Mouse (Mus musculus) heart, embryonic 10.5 days (tissue): ENCODE data around the gene Ctnna2. TPM values are rescaled to one million over a fixed set of nuclear protein-coding genes. Genes with fewer than 3 reads are reported as not detected.

Source experiments
- DNase-seq: peaks from one replicate; pipeline ENCODE4 v3.0.0-alpha.2; 2017; ENCODE audit warnings: low spot score
- H3K27ac ChIP-seq: fragments of 300-500 bp; sonication (generic); 2 replicates; pipeline ENCODE4 v1.5.1; 2016; ENCODE audit warnings: mild to moderate bottlenecking
- H3K27me3 ChIP-seq: fragments of 300-500 bp; sonication (generic); 2 replicates; pipeline ENCODE4 v1.6.1; 2016; ENCODE audit warnings: mild to moderate bottlenecking; ENCODE audit not compliant: poor library complexity, insufficient read depth, severe bottlenecking
- H3K36me3 ChIP-seq: fragments of 300-500 bp; sonication (generic); 2 replicates; pipeline ENCODE4 v1.6.1; 2016; ENCODE audit warnings: mild to moderate bottlenecking, moderate library complexity
- H3K4me1 ChIP-seq: fragments of 300-500 bp; sonication (generic); 2 replicates; pipeline ENCODE4 v1.6.1; 2016; ENCODE audit warnings: mild to moderate bottlenecking
- H3K4me3 ChIP-seq: fragments of 300-500 bp; sonication (generic); 2 replicates; pipeline ENCODE4 v1.5.1; 2016; ENCODE audit warnings: mild to moderate bottlenecking, moderate library complexity
- H3K9me3 ChIP-seq: fragments of 300-500 bp; sonication (generic); 2 replicates; pipeline ENCODE4 v1.6.1; 2016; ENCODE audit warnings: mild to moderate bottlenecking, moderate library complexity
- WGBS: fragments of 180-500 bp; shearing (Covaris S2); methylation state at CpG from one replicate; pipeline ENCODE4 v1.1.7; 2016; 5-methylcytosine and 5-hydroxymethylcytosine counted together
- polyA plus RNA-seq: library from polyadenylated mRNA; unstranded; fragments of >200 nt; fragmentation: Nextera tagmentation; extraction: Ambion mirVana; gene quantifications from 2 replicates; pipeline ENCODE4 v1.2.1, GENCODE M21; 2016

Ctnna2 gene
- polyA plus RNA-seq, 1 experiment from 2014 or later = 2.7 TPM

- Histone ChIP-seq H3K36me3 (no peaks in the 10 kb centered on the region), H3K27ac (no peak overlapping the region), H3K4me3 (no peak overlapping the region), H3K9me3 (no peaks in the 10 kb centered on the region), H3K27me3 (no peaks in the 10 kb centered on the region), H3K4me1 (no peaks in the 10 kb centered on the region)
- DNase-seq = no peak
- WGBS = 72% methylated on average over 1 of the region's 1 CpGs
Measured at GRCm38 (mm10) chr6:77209183-77209582, 770.3 kb downstream of the Ctnna2 start.

GRCm38 (mm10) chr6:77199375-77199774 lies 780.1 kb downstream of the Ctnna2 start:
- 81% methylated on average over 2 of the region's 2 CpGs for WGBS
- H3K36me3 ChIP-seq = no peaks in the 10 kb centered on the region
- H3K4me3 ChIP-seq = no peak overlapping the region
- H3K4me1 ChIP-seq = no peaks in the 10 kb centered on the region
- DNase-seq = no peak
- H3K27ac ChIP-seq = no peak overlapping the region
- no peaks in the 10 kb centered on the region for H3K27me3 ChIP-seq
- no peaks in the 10 kb centered on the region for H3K9me3 ChIP-seq

DNA sequence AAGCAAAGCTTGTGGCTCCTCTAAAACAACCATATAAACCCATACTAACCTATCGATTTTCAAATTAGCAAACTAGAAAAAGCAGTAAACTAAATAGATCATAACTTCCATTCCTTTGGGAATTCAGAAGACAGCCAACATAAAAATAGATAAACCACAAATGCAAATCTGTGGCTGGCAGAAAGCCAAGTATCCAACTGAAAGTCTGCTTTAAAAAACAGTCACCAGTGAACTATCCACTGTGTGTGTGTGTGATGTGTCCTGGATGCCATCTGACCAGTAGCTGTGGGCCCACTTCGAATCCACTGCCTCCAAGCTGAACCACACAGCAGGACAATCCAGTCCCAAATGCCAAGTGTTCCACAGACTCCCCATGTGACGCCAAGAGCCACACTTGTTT lies 782.8 kb downstream of the Ctnna2 start:
- H3K4me1 ChIP-seq = no peaks in the 10 kb centered on the region
- H3K27me3 ChIP-seq = no peaks in the 10 kb centered on the region
- 87% methylated on average over 3 of the region's 3 CpGs for WGBS
- H3K4me3 ChIP-seq = no peak overlapping the region
- H3K9me3 ChIP-seq = no peaks in the 10 kb centered on the region
- H3K27ac ChIP-seq = no peak overlapping the region
- no peak for DNase-seq
- H3K36me3 ChIP-seq = no peaks in the 10 kb centered on the region

DNA sequence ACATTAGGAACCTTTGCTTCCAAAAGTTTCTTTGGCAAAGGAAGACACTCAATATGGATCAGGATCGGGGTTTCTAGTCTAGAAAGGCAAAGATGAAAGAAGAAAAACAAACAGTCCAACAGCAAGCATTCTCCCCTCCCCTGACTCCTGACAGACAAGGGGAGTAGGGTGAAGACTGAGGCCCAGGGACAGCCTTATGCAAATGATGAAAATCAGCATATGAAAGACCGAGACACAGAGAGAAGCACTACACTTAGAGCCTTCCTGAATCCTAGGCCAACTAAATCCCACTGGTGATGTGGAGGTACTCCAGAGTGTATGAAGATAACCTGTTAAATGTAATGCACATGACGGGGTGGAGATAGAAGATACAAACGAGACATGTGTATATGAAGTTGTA lies 787.9 kb downstream of the Ctnna2 start:
- Histone ChIP-seq H3K27ac (no peak overlapping the region), H3K36me3 (no peaks in the 10 kb centered on the region), H3K4me3 (no peak overlapping the region), H3K4me1 (no peaks in the 10 kb centered on the region), H3K9me3 (no peaks in the 10 kb centered on the region), H3K27me3 (no peaks in the 10 kb centered on the region)
- WGBS = 60% methylated on average over 4 of the region's 4 CpGs
- DNase-seq = no peak

GRCm38 (mm10) chr6:77188628-77189027 lies 790.9 kb downstream of the Ctnna2 start:
- Histone ChIP-seq H3K9me3 (no peaks in the 10 kb centered on the region), H3K4me3 (no peak overlapping the region), H3K27ac (no peak overlapping the region), H3K36me3 (no peaks in the 10 kb centered on the region), H3K27me3 (no peaks in the 10 kb centered on the region), H3K4me1 (no peaks in the 10 kb centered on the region)
- DNase-seq = no peak
- WGBS = 88% methylated on average over 2 of the region's 2 CpGs

DNA sequence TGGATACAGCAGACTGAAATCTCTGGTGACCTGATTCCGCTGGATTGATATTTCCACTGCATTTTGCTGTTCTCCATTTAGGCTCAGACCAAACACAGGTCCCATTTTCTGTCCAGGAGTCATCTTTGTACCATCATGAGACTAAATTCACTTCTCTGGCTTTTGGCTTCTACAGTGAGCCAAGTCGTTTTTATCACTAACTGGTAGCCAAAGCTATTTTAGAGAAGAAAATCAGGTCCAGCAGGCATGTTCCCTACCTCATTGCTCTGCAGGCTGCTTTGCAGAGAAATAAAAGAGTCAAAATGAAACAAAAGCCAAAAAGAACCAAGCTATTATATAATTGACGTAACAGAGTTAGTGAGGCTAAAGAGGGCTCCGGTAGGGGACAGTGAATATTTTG lies 793.7 kb downstream of the Ctnna2 start:
- H3K36me3 ChIP-seq = no peaks in the 10 kb centered on the region
- DNase-seq = no peak
- no peaks in the 10 kb centered on the region for H3K9me3 ChIP-seq
- no peaks in the 10 kb centered on the region for H3K4me1 ChIP-seq
- no peak overlapping the region for H3K4me3 ChIP-seq
- no peaks in the 10 kb centered on the region for H3K27me3 ChIP-seq
- WGBS = 84% methylated on average over 4 of the region's 4 CpGs
- no peak overlapping the region for H3K27ac ChIP-seq

GRCm38 (mm10) chr6:77184896-77185295 lies 794.6 kb downstream of the Ctnna2 start:
- Histone ChIP-seq H3K4me3 (no peak overlapping the region), H3K9me3 (no peaks in the 10 kb centered on the region), H3K36me3 (no peaks in the 10 kb centered on the region), H3K27ac (no peak overlapping the region), H3K4me1 (no peaks in the 10 kb centered on the region), H3K27me3 (no peaks in the 10 kb centered on the region)
- 65% methylated on average over 2 of the region's 2 CpGs for WGBS
- no peak for DNase-seq

GRCm38 (mm10) chr6:77175764-77176163 lies 803.7 kb downstream of the Ctnna2 start:
- H3K27me3 ChIP-seq = no peaks in the 10 kb centered on the region
- no peak overlapping the region for H3K4me3 ChIP-seq
- 32% methylated on average over 4 of the region's 4 CpGs for WGBS
- no peaks in the 10 kb centered on the region for H3K36me3 ChIP-seq
- no peak overlapping the region for H3K27ac ChIP-seq
- H3K4me1 ChIP-seq = no peaks in the 10 kb centered on the region
- no peaks in the 10 kb centered on the region for H3K9me3 ChIP-seq
- no peak for DNase-seq

DNA sequence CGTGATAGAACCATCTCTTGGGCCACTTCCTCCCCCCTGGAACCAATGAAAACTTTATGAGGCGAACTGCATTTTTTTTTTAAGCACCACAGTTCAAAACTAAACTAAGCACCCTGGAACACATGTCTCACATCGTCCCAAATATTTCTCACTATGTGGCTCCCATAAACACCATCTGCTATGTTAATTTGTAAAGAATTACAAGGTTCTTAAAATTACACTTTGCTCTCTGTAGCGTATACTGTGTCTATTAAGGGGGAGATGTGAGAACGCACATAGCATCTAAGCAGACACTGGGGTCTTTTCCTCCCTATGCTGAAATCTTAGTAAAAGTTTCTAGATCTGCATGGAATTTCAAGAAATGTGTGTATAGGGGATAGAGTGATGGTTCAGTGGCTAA lies 822.5 kb downstream of the Ctnna2 start:
- Histone ChIP-seq H3K9me3 (no peaks in the 10 kb centered on the region), H3K36me3 (no peaks in the 10 kb centered on the region), H3K4me1 (no peaks in the 10 kb centered on the region), H3K27ac (no peak overlapping the region), H3K27me3 (no peaks in the 10 kb centered on the region), H3K4me3 (no peak overlapping the region)
- WGBS = 77% methylated on average over 5 of the region's 5 CpGs
- no peak for DNase-seq

- Histone ChIP-seq H3K4me1 (no peaks in the 10 kb centered on the region), H3K4me3 (no peak overlapping the region), H3K36me3 (no peaks in the 10 kb centered on the region), H3K9me3 (no peaks in the 10 kb centered on the region), H3K27me3 (no peaks in the 10 kb centered on the region), H3K27ac (no peak overlapping the region)
- DNase-seq = no peak
- WGBS = 82% methylated on average over 4 of the region's 4 CpGs
Measured at GRCm38 (mm10) chr6:77139306-77139920, 840.1 kb downstream of the Ctnna2 start.

DNA sequence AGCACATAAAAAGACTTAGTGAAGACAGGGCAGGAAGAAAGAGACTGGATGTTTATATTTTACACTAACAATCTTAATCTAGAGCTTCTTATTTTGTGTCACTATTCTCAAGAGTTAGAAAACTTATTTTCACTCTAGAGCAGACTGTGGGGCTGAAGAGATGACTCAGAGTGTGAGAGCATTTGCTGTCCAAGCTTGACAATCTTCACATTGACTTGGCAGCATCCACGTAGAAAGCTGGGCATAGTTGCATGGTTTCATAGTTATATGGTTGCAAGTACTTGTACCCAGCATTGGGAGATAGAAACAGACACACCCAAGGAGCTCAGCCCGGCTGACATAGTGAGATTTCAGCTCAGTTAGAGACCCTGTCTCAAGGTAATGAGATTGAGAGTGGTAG lies 858.6 kb downstream of the Ctnna2 start:
- Histone ChIP-seq H3K27me3 (no peaks in the 10 kb centered on the region), H3K36me3 (no peaks in the 10 kb centered on the region), H3K4me3 (no peak overlapping the region), H3K27ac (no peak overlapping the region), H3K9me3 (no peaks in the 10 kb centered on the region), H3K4me1 (no peaks in the 10 kb centered on the region)
- DNase-seq = no peak
- WGBS = 77% methylated on average over 2 of the region's 2 CpGs

- no peaks in the 10 kb centered on the region for H3K27me3 ChIP-seq
- DNase-seq = no peak
- whole genome bisulfite sequencing = 75% methylated on average over 5 of the region's 5 CpGs
- H3K36me3 ChIP-seq = no peaks in the 10 kb centered on the region
- H3K4me1 ChIP-seq = no peaks in the 10 kb centered on the region
- no peak overlapping the region for H3K4me3 ChIP-seq
- H3K9me3 ChIP-seq = no peaks in the 10 kb centered on the region
- H3K27ac ChIP-seq = no peak overlapping the region
Measured at GRCm38 (mm10) chr6:77120510-77120909, 859.0 kb downstream of the Ctnna2 start.

GRCm38 (mm10) chr6:77109095-77109945 lies 870.2 kb downstream of the Ctnna2 start:
- Histone ChIP-seq H3K4me1 (no peaks in the 10 kb centered on the region), H3K27ac (no peak overlapping the region), H3K4me3 (no peak overlapping the region), H3K36me3 (no peaks in the 10 kb centered on the region), H3K27me3 (no peaks in the 10 kb centered on the region), H3K9me3 (no peaks in the 10 kb centered on the region)
- DNase-seq = no peak
- WGBS = 76% methylated on average over 10 of the region's 10 CpGs
